Mouse (Mus musculus): Measurements from ENCODE around the gene Prkcb. TPM values are rescaled to one million over a fixed set of nuclear protein-coding genes. Genes with fewer than 3 reads are reported as not detected.
A peak's percentile ranks its signal among the peaks of the same experiment; 100 is the strongest.

Prkcb gene
- polyA plus RNA-seq, 1 experiment from 2014 or later = 5.4 TPM

- H3K4me1 ChIP-seq (ENCODE audit: control insufficient read depth, insufficient read depth, low read length) = no peaks in the 10 kb centered on the region
- H3K36me3 ChIP-seq (replicated peaks; ENCODE audit: control insufficient read depth, insufficient read depth, low read depth, low read length) = no peaks in the 10 kb centered on the region
- no peak overlapping the region for H3K27ac ChIP-seq (replicated peaks; ENCODE audit: low read depth, low read length)
- H3K27me3 ChIP-seq (ENCODE audit: control insufficient read depth, insufficient read depth, low read length) = no peaks in the 10 kb centered on the region
- H3K4me2 ChIP-seq (ENCODE audit: low read depth, low read length) = no peak overlapping the region
- H3K9me3 ChIP-seq (replicated peaks; ENCODE audit: control insufficient read depth, low read length) = no peaks in the 10 kb centered on the region
- ATAC-seq (replicated peaks; ENCODE audit: insufficient number of reproducible peaks, low FRiP score, low TSS enrichment, low read depth) (no peak), DNase-seq (ENCODE audit: low spot score) (no peak)
- no peak overlapping the region for H3K9ac ChIP-seq (replicated peaks; ENCODE audit: low read length)
- WGBS = 81% methylated on average over 10 of the region's 10 CpGs
- H3K4me3 ChIP-seq (ENCODE audit: low read depth, low read length) = no peak overlapping the region
Observed at GRCm38 (mm10) chr7:122247254-122247864, 41.2 kb upstream of the Prkcb start.

- Histone ChIP-seq H3K4me3 (ENCODE audit: low read depth, low read length) (no peak overlapping the region), H3K9me3 (replicated peaks; ENCODE audit: control insufficient read depth, low read length) (no peaks in the 10 kb centered on the region), H3K27me3 (ENCODE audit: control insufficient read depth, insufficient read depth, low read length) (no peaks in the 10 kb centered on the region), H3K9ac (replicated peaks; ENCODE audit: low read length) (no peak overlapping the region), H3K4me2 (ENCODE audit: low read depth, low read length) (no peak overlapping the region), H3K27ac (replicated peaks; ENCODE audit: low read depth, low read length) (no peak overlapping the region), H3K36me3 (replicated peaks; ENCODE audit: control insufficient read depth, insufficient read depth, low read depth, low read length) (no peaks in the 10 kb centered on the region), H3K4me1 (ENCODE audit: control insufficient read depth, insufficient read depth, low read length) (no peaks in the 10 kb centered on the region)
- no peak for DNase-seq (ENCODE audit: low spot score)
- no peak for ATAC-seq (replicated peaks; ENCODE audit: insufficient number of reproducible peaks, low FRiP score, low TSS enrichment, low read depth)
- WGBS = 88% methylated on average over 9 of the region's 9 CpGs
Observed at GRCm38 (mm10) chr7:122249321-122249821, 39.2 kb upstream of the Prkcb start.

GRCm38 (mm10) chr7:122251197-122252011 lies 37.1 kb upstream of the Prkcb start:
- no peaks in the 10 kb centered on the region for H3K9me3 ChIP-seq (replicated peaks; ENCODE audit: control insufficient read depth, low read length)
- no peaks in the 10 kb centered on the region for H3K4me1 ChIP-seq (ENCODE audit: control insufficient read depth, insufficient read depth, low read length)
- peak; percentile 79 for DNase-seq (ENCODE audit: low spot score)
- no peak overlapping the region for H3K4me2 ChIP-seq (ENCODE audit: low read depth, low read length)
- H3K9ac ChIP-seq (replicated peaks; ENCODE audit: low read length) = no peak overlapping the region
- no peak overlapping the region for H3K27ac ChIP-seq (replicated peaks; ENCODE audit: low read depth, low read length)
- no peaks in the 10 kb centered on the region for H3K27me3 ChIP-seq (ENCODE audit: control insufficient read depth, insufficient read depth, low read length)
- no peak overlapping the region for H3K4me3 ChIP-seq (ENCODE audit: low read depth, low read length)
- ATAC-seq (replicated peaks; ENCODE audit: insufficient number of reproducible peaks, low FRiP score, low TSS enrichment, low read depth) = peak; percentile 62; the same call in 1 of the 2 replicates
- no peaks in the 10 kb centered on the region for H3K36me3 ChIP-seq (replicated peaks; ENCODE audit: control insufficient read depth, insufficient read depth, low read depth, low read length)
- 27% methylated on average over 21 of the region's 21 CpGs for WGBS

GRCm38 (mm10) chr7:122256722-122257121 lies 31.8 kb upstream of the Prkcb start:
- no peak for ATAC-seq (replicated peaks; ENCODE audit: insufficient number of reproducible peaks, low FRiP score, low TSS enrichment, low read depth)

GRCm38 (mm10) chr7:122258521-122258920 lies 30.0 kb upstream of the Prkcb start:
- no peaks in the 10 kb centered on the region for H3K36me3 ChIP-seq (replicated peaks; ENCODE audit: control insufficient read depth, insufficient read depth, low read depth, low read length)
- WGBS = 87% methylated on average over 4 of the region's 4 CpGs
- no peaks in the 10 kb centered on the region for H3K4me1 ChIP-seq (ENCODE audit: control insufficient read depth, insufficient read depth, low read length)
- H3K27ac ChIP-seq (replicated peaks; ENCODE audit: low read depth, low read length) = no peak overlapping the region
- no peaks in the 10 kb centered on the region for H3K27me3 ChIP-seq (ENCODE audit: control insufficient read depth, insufficient read depth, low read length)
- no peaks in the 10 kb centered on the region for H3K9me3 ChIP-seq (replicated peaks; ENCODE audit: control insufficient read depth, low read length)
- H3K9ac ChIP-seq (replicated peaks; ENCODE audit: low read length) = no peak overlapping the region
- ATAC-seq (replicated peaks; ENCODE audit: insufficient number of reproducible peaks, low FRiP score, low TSS enrichment, low read depth) = no peak
- no peak overlapping the region for H3K4me3 ChIP-seq (ENCODE audit: low read depth, low read length)
- DNase-seq (ENCODE audit: low spot score) = no peak
- H3K4me2 ChIP-seq (ENCODE audit: low read depth, low read length) = no peak overlapping the region

More at GRCm38 (mm10) chr7:122256722-122257121, 31.8 kb upstream of the Prkcb start:
- H3K4me2 ChIP-seq (ENCODE audit: low read depth, low read length) = no peak overlapping the region
- DNase-seq (ENCODE audit: low spot score) = no peak
- no peaks in the 10 kb centered on the region for H3K4me1 ChIP-seq (ENCODE audit: control insufficient read depth, insufficient read depth, low read length)
- H3K9me3 ChIP-seq (replicated peaks; ENCODE audit: control insufficient read depth, low read length) = no peaks in the 10 kb centered on the region
- no peak overlapping the region for H3K27ac ChIP-seq (replicated peaks; ENCODE audit: low read depth, low read length)
- no peaks in the 10 kb centered on the region for H3K27me3 ChIP-seq (ENCODE audit: control insufficient read depth, insufficient read depth, low read length)
- WGBS = 74% methylated on average over 7 of the region's 7 CpGs
- no peak overlapping the region for H3K9ac ChIP-seq (replicated peaks; ENCODE audit: low read length)
- no peak overlapping the region for H3K4me3 ChIP-seq (ENCODE audit: low read depth, low read length)
- no peaks in the 10 kb centered on the region for H3K36me3 ChIP-seq (replicated peaks; ENCODE audit: control insufficient read depth, insufficient read depth, low read depth, low read length)

GRCm38 (mm10) chr7:122260055-122260602 lies 28.4 kb upstream of the Prkcb start:
- 88% methylated on average over 5 of the region's 5 CpGs for WGBS
- Histone ChIP-seq H3K4me2 (ENCODE audit: low read depth, low read length) (no peak overlapping the region), H3K9ac (replicated peaks; ENCODE audit: low read length) (no peak overlapping the region), H3K27ac (replicated peaks; ENCODE audit: low read depth, low read length) (no peak overlapping the region), H3K9me3 (replicated peaks; ENCODE audit: control insufficient read depth, low read length) (no peaks in the 10 kb centered on the region), H3K4me1 (ENCODE audit: control insufficient read depth, insufficient read depth, low read length) (no peaks in the 10 kb centered on the region), H3K4me3 (ENCODE audit: low read depth, low read length) (no peak overlapping the region), H3K36me3 (replicated peaks; ENCODE audit: control insufficient read depth, insufficient read depth, low read depth, low read length) (no peaks in the 10 kb centered on the region), H3K27me3 (ENCODE audit: control insufficient read depth, insufficient read depth, low read length) (no peaks in the 10 kb centered on the region)
- ATAC-seq (replicated peaks; ENCODE audit: insufficient number of reproducible peaks, low FRiP score, low TSS enrichment, low read depth) (no peak), DNase-seq (ENCODE audit: low spot score) (no peak)

GRCm38 (mm10) chr7:122268983-122269486 lies 19.5 kb upstream of the Prkcb start:
- Histone ChIP-seq H3K9me3 (replicated peaks; ENCODE audit: control insufficient read depth, low read length) (no peaks in the 10 kb centered on the region), H3K4me3 (ENCODE audit: low read depth, low read length) (no peak overlapping the region), H3K27ac (replicated peaks; ENCODE audit: low read depth, low read length) (no peak overlapping the region), H3K27me3 (ENCODE audit: control insufficient read depth, insufficient read depth, low read length) (no peaks in the 10 kb centered on the region), H3K4me1 (ENCODE audit: control insufficient read depth, insufficient read depth, low read length) (no peaks in the 10 kb centered on the region), H3K4me2 (ENCODE audit: low read depth, low read length) (no peak overlapping the region), H3K36me3 (replicated peaks; ENCODE audit: control insufficient read depth, insufficient read depth, low read depth, low read length) (no peaks in the 10 kb centered on the region), H3K9ac (replicated peaks; ENCODE audit: low read length) (no peak overlapping the region)
- DNase-seq (ENCODE audit: low spot score) (no peak), ATAC-seq (replicated peaks; ENCODE audit: insufficient number of reproducible peaks, low FRiP score, low TSS enrichment, low read depth) (no peak)
- WGBS = 90% methylated on average over 4 of the region's 4 CpGs

GRCm38 (mm10) chr7:122272334-122272733 lies 16.2 kb upstream of the Prkcb start:
- 77% methylated on average over 2 of the region's 2 CpGs for WGBS
- H3K9ac ChIP-seq (replicated peaks; ENCODE audit: low read length) = no peak overlapping the region
- H3K27me3 ChIP-seq (ENCODE audit: control insufficient read depth, insufficient read depth, low read length) = no peaks in the 10 kb centered on the region
- H3K9me3 ChIP-seq (replicated peaks; ENCODE audit: control insufficient read depth, low read length) = no peaks in the 10 kb centered on the region
- no peaks in the 10 kb centered on the region for H3K4me1 ChIP-seq (ENCODE audit: control insufficient read depth, insufficient read depth, low read length)
- no peak overlapping the region for H3K27ac ChIP-seq (replicated peaks; ENCODE audit: low read depth, low read length)
- ATAC-seq (replicated peaks; ENCODE audit: insufficient number of reproducible peaks, low FRiP score, low TSS enrichment, low read depth) (no peak), DNase-seq (ENCODE audit: low spot score) (no peak)
- H3K4me3 ChIP-seq (ENCODE audit: low read depth, low read length) = no peak overlapping the region
- no peak overlapping the region for H3K4me2 ChIP-seq (ENCODE audit: low read depth, low read length)
- no peaks in the 10 kb centered on the region for H3K36me3 ChIP-seq (replicated peaks; ENCODE audit: control insufficient read depth, insufficient read depth, low read depth, low read length)
